Mouse (Mus musculus): ENCODE measurements around the gene Ptprf. TPM values are rescaled to one million over a fixed set of nuclear protein-coding genes. Genes with fewer than 3 reads are reported as not detected.
A peak's percentile ranks its signal among the peaks of the same experiment; 100 is the strongest.

The Ptprf gene
- polyA plus RNA-seq, 2 experiments, result 71.9 to 85.0 TPM

GRCm38 (mm10) chr4:118272871-118273270 lies 18.3 kb downstream of the Ptprf start:
- peaks cover 69% of the 10 kb centered on the region for H3K36me3 ChIP-seq (ENCODE audit: control insufficient read depth, insufficient read depth, low read length)
- H3K9me3 ChIP-seq (ENCODE audit: control insufficient read depth, low read length), result no peaks in the 10 kb centered on the region
- peaks cover 17% of the 10 kb centered on the region for H3K4me1 ChIP-seq (ENCODE audit: control insufficient read depth, insufficient read depth, low read length)
- no peak for ATAC-seq (ENCODE audit: low FRiP score, low read depth)
- H3K4me3 ChIP-seq (replicated peaks; ENCODE audit: low read length), result no peak overlapping the region
- H3K27me3 ChIP-seq (ENCODE audit: control insufficient read depth, insufficient read depth, low read length), result no peaks in the 10 kb centered on the region
- no peak overlapping the region for H3K9ac ChIP-seq (ENCODE audit: low read depth, low read length, severe bottlenecking)
- no peak for DNase-seq (ENCODE audit: low spot score)
- 97% methylated on average over 3 of the region's 3 CpGs for WGBS
- H3K27ac ChIP-seq (replicated peaks; ENCODE audit: low read depth, low read length), result no peak overlapping the region
- TF ChIP-seq POLR2A (IDR thresholded peaks at IDR 0.05; ENCODE audit: borderline replicate concordance, extremely low read depth, insufficient read depth, insufficient read length), result no peak
- H3K4me2 ChIP-seq (replicated peaks; ENCODE audit: low read depth, low read length, severe bottlenecking), result no peak overlapping the region

- no peak overlapping the region for H3K9ac ChIP-seq (ENCODE audit: low read depth, low read length, severe bottlenecking)
- no peaks in the 10 kb centered on the region for H3K27me3 ChIP-seq (ENCODE audit: control insufficient read depth, insufficient read depth, low read length)
- H3K4me3 ChIP-seq (replicated peaks; ENCODE audit: low read length), result no peak overlapping the region
- no peak for TF ChIP-seq POLR2A (IDR thresholded peaks at IDR 0.05; ENCODE audit: borderline replicate concordance, extremely low read depth, insufficient read depth, insufficient read length)
- no peak overlapping the region for H3K4me2 ChIP-seq (replicated peaks; ENCODE audit: low read depth, low read length, severe bottlenecking)
- 0 out of 2 replicates have a peak, but pooled peaks have one; percentile 11 for ATAC-seq (ENCODE audit: low FRiP score, low read depth)
- H3K4me1 ChIP-seq (ENCODE audit: control insufficient read depth, insufficient read depth, low read length), result peaks cover 17% of the 10 kb centered on the region
- DNase-seq (ENCODE audit: low spot score), result peak; percentile 24
- peaks cover 73% of the 10 kb centered on the region for H3K36me3 ChIP-seq (ENCODE audit: control insufficient read depth, insufficient read depth, low read length)
- 0 out of 2 replicates have a peak overlapping the region, but pooled peaks have one; percentile 38 for H3K27ac ChIP-seq (replicated peaks; ENCODE audit: low read depth, low read length)
- no peaks in the 10 kb centered on the region for H3K9me3 ChIP-seq (ENCODE audit: control insufficient read depth, low read length)
- WGBS, result 72% methylated on average over 5 of the region's 5 CpGs
Observed at GRCm38 (mm10) chr4:118272258-118272657, 18.9 kb downstream of the Ptprf start.

- TF ChIP-seq POLR2A (IDR thresholded peaks at IDR 0.05; ENCODE audit: borderline replicate concordance, extremely low read depth, insufficient read depth, insufficient read length), result no peak
- H3K4me2 ChIP-seq (replicated peaks; ENCODE audit: low read depth, low read length, severe bottlenecking), result no peak overlapping the region
- H3K27me3 ChIP-seq (ENCODE audit: control insufficient read depth, insufficient read depth, low read length), result no peaks in the 10 kb centered on the region
- 0 out of 2 replicates have a peak overlapping the region, but pooled peaks have one; percentile 38 for H3K27ac ChIP-seq (replicated peaks; ENCODE audit: low read depth, low read length)
- H3K9ac ChIP-seq (ENCODE audit: low read depth, low read length, severe bottlenecking), result no peak overlapping the region
- no peaks in the 10 kb centered on the region for H3K9me3 ChIP-seq (ENCODE audit: control insufficient read depth, low read length)
- ATAC-seq (ENCODE audit: low FRiP score, low read depth) (no peak), DNase-seq (ENCODE audit: low spot score) (no peak)
- no peak overlapping the region for H3K4me3 ChIP-seq (replicated peaks; ENCODE audit: low read length)
- H3K4me1 ChIP-seq (ENCODE audit: control insufficient read depth, insufficient read depth, low read length), result peaks cover 14% of the 10 kb centered on the region
- peaks cover 73% of the 10 kb centered on the region for H3K36me3 ChIP-seq (ENCODE audit: control insufficient read depth, insufficient read depth, low read length)
- WGBS, result 83% methylated on average over 9 of the region's 9 CpGs
Observed at GRCm38 (mm10) chr4:118271556-118272074, 19.6 kb downstream of the Ptprf start.

GRCm38 (mm10) chr4:118270706-118271105 lies 20.5 kb downstream of the Ptprf start:
- Histone ChIP-seq H3K4me1 (ENCODE audit: control insufficient read depth, insufficient read depth, low read length) (peaks cover 15% of the 10 kb centered on the region), H3K27ac (replicated peaks; ENCODE audit: low read depth, low read length) (no peak overlapping the region)
- no peak for TF ChIP-seq POLR2A (IDR thresholded peaks at IDR 0.05; ENCODE audit: borderline replicate concordance, extremely low read depth, insufficient read depth, insufficient read length)

GRCm38 (mm10) chr4:118269999-118270398 lies 21.2 kb downstream of the Ptprf start:
- no peak overlapping the region for H3K4me3 ChIP-seq (replicated peaks; ENCODE audit: low read length)
- TF ChIP-seq POLR2A (IDR thresholded peaks at IDR 0.05; ENCODE audit: borderline replicate concordance, extremely low read depth, insufficient read depth, insufficient read length), result no peak
- H3K27ac ChIP-seq (replicated peaks; ENCODE audit: low read depth, low read length), result no peak overlapping the region
- H3K27me3 ChIP-seq (ENCODE audit: control insufficient read depth, insufficient read depth, low read length), result no peaks in the 10 kb centered on the region
- peaks cover 16% of the 10 kb centered on the region for H3K4me1 ChIP-seq (ENCODE audit: control insufficient read depth, insufficient read depth, low read length)
- peaks cover 65% of the 10 kb centered on the region for H3K36me3 ChIP-seq (ENCODE audit: control insufficient read depth, insufficient read depth, low read length)
- H3K9ac ChIP-seq (ENCODE audit: low read depth, low read length, severe bottlenecking), result no peak overlapping the region
- H3K9me3 ChIP-seq (ENCODE audit: control insufficient read depth, low read length), result no peaks in the 10 kb centered on the region
- H3K4me2 ChIP-seq (replicated peaks; ENCODE audit: low read depth, low read length, severe bottlenecking), result no peak overlapping the region
- 41% methylated on average over 6 of the region's 6 CpGs for WGBS
- DNase-seq (ENCODE audit: low spot score) (peak; percentile 39), ATAC-seq (ENCODE audit: low FRiP score, low read depth) (no peak)

More at GRCm38 (mm10) chr4:118270706-118271105, 20.5 kb downstream of the Ptprf start:
- ATAC-seq (ENCODE audit: low FRiP score, low read depth), result no peak
- no peaks in the 10 kb centered on the region for H3K27me3 ChIP-seq (ENCODE audit: control insufficient read depth, insufficient read depth, low read length)
- no peak overlapping the region for H3K9ac ChIP-seq (ENCODE audit: low read depth, low read length, severe bottlenecking)
- peaks cover 68% of the 10 kb centered on the region for H3K36me3 ChIP-seq (ENCODE audit: control insufficient read depth, insufficient read depth, low read length)
- no peak for DNase-seq (ENCODE audit: low spot score)
- no peak overlapping the region for H3K4me3 ChIP-seq (replicated peaks; ENCODE audit: low read length)
- no peaks in the 10 kb centered on the region for H3K9me3 ChIP-seq (ENCODE audit: control insufficient read depth, low read length)
- 97% methylated on average over 3 of the region's 3 CpGs for WGBS
- H3K4me2 ChIP-seq (replicated peaks; ENCODE audit: low read depth, low read length, severe bottlenecking), result no peak overlapping the region
